ENCODE assay signal across 8 mouse cellular contexts in genomic region chr7:24316567-24317092, GRCm38 (mm10). TPM values are rescaled to one million over a fixed set of nuclear protein-coding genes. Genes with fewer than 3 reads are reported as not detected.
A peak's percentile ranks its signal among the peaks of the same experiment; 100 is the strongest.
DNase-seq lines count a peak whose midpoint lies in the region; ATAC-seq lines count a peak whose summit lies in the region.

Gene Zfp94 (minus strand): TSS chr7:24316666.

- ATAC-seq in megakaryocyte progenitor cell, adult 5-6 weeks (replicated peaks; ENCODE audit: poor library complexity), result peak; percentile 95

- DNase-seq in adipocyte (ENCODE audit: low spot score), result peak; percentile 92
- peak; percentile 98 for DNase-seq in embryo, embryonic 10 days (ENCODE audit: low spot score)
- DNase-seq in gastrocnemius, postnatal 10 days, result peak; percentile 89
- peak; percentile 92 for DNase-seq in induced T-regulatory cell, adult 2 months (ENCODE audit: low read depth)
- DNase-seq in left cerebral cortex, adult 9 months (ENCODE audit: low spot score in 2 of 2), result peak; percentile 94 to 98
- DNase-seq in right cerebral cortex, postnatal 14 days, result peak; percentile 93
- DNase-seq in urinary bladder, postnatal 36 days (ENCODE audit: low spot score in 2 of 2), result peak; percentile 90 to 95

RNA-seq across cellular contexts. Expression of gene Zfp94, which starts in this region (rescaled TPM):
- 1 to 10 TPM; 2.1 to 4.0 TPM for total RNA-seq in gastrocnemius, postnatal 10 days (2021)
- 2.5 and 3.6 TPM in 2 replicates for total RNA-seq in megakaryocyte progenitor cell, adult 5-6 weeks (2015)
- total RNA-seq in megakaryocyte progenitor cell, adult 5-6 weeks (2017), result 2.7 and 5.0 TPM in 2 replicates

Comparison
In these comparisons a context has a peak if more than half of its experiments do, and no peak if none do; other contexts are left out.
1. Peak in every context shown above with its lines: DNase-seq and ATAC-seq.